Mouse (Mus musculus): Measurements from ENCODE around the gene Eef1akmt3.

- TF ChIP-seq CTCF (IDR thresholded peaks at IDR 0.05; ENCODE audit: low read depth) (no peak), EP300 (optimal IDR thresholded peaks at IDR 0.05) (no peak)
Measured at GRCm38 (mm10) chr10:127056490-127056889, 15.2 kb upstream of the Eef1akmt3 start.

Data from stomach, postnatal 0 days (tissue).